Mouse (Mus musculus): ENCODE results near the gene Anapc7. TPM values are rescaled to one million over a fixed set of nuclear protein-coding genes. Genes with fewer than 3 reads are reported as not detected.

The Anapc7 gene
- polyA plus RNA-seq (2014; fragmentation: Nextera tagmentation; extraction: Ambion mirVana) = 27.5 and 39.6 TPM in 2 replicates

- H3K9me3 ChIP-seq (ENCODE audit: control insufficient read depth, low read length) = no peaks in the 10 kb centered on the region
- WGBS = 25% methylated on average over 17 of the region's 17 CpGs
- peak within 1 kb of the TSS; percentile 79 for H3K9ac ChIP-seq (replicated peaks; ENCODE audit: low read length)
- H3K36me3 ChIP-seq (ENCODE audit: control insufficient read depth, insufficient read depth, low read length) = no peaks in the 10 kb centered on the region
- peak within 1 kb of the TSS; percentile 83 for H3K4me2 ChIP-seq (ENCODE audit: low read length)
- no peaks in the 10 kb centered on the region for H3K27me3 ChIP-seq (ENCODE audit: control insufficient read depth, insufficient read depth, low read length)
- H3K27ac ChIP-seq (replicated peaks; ENCODE audit: low read depth, low read length) = peak within 1 kb of the TSS; percentile 96
- DNase-seq (peak; percentile 30), ATAC-seq (ENCODE audit: low FRiP score, low TSS enrichment) (peak; percentile 27; the same call in 1 of the 2 replicates)
- peaks cover 11% of the 10 kb centered on the region; the same call in 1 of the 2 replicates for H3K4me1 ChIP-seq (ENCODE audit: control insufficient read depth, insufficient read depth, low read length)
- peak within 1 kb of the TSS; percentile 98 for H3K4me3 ChIP-seq (replicated peaks; ENCODE audit: low read depth, low read length)
Measured at GRCm38 (mm10) chr5:122421271-122422068, at the start of gene Anapc7. Anapc7 (plus strand) TSS chr5:122421693.

DNA sequence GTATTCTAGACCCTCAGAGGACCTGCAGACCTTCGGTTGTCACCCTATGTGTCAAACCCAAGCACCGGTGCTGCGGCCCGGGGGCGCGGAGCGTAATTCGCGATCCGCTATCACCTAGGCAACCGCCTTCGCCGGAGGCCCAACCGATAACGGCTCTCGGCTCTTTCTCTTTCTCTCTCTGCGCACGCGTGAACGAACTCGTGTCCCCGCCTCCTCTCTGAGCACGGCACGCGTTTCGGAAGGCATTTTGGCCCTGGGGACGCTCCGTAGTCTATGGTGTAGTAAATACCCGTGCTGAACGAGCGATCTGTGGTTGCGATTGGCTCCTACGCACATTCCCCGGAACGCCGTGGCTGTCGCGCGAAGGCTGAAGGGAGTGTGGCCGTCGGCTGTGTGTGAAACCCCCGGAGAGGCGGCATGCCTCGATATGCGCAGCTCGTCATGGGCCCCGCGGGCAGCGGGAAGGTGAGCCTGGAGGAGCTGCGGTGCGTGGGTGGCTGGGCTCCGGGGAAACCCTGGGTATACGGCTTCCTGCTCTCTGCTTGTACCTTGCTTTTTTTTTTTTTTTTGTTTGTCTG lies 49.2 kb upstream of the Anapc7 start, which contains the start of gene Fam216a:
Gene Fam216a, minus strand, starts transcription at position 173 of the 578 bp plus-strand sequence.
- peak; percentile 94 for ATAC-seq (ENCODE audit: low FRiP score, low TSS enrichment)
- WGBS = under 1% methylated on average over 53 of the region's 53 CpGs

DNA sequence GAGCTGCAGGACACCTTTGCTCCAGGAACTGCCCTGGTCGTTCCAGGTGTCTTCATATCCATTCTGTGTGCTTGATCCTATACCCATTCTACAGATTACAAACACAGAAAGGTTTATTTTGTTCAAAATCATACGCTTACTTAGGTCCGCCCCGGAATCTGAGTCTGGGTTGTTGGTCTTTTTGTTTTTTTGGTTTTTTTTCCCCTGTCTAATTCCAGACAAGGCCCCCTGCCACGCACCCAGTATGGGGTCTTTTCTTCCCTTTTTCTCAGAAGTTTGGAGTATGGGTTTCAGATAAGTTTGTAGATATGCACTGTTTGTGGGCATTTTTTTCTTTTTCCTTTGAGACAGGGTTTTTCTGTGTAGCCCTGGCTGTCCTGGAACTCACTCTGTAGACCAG lies 48.6 kb upstream of the Anapc7 start:
- peaks cover 14% of the 10 kb centered on the region for H3K4me1 ChIP-seq (ENCODE audit: control insufficient read depth, insufficient read depth, low read length)
- no peaks in the 10 kb centered on the region for H3K9me3 ChIP-seq (ENCODE audit: control insufficient read depth, low read length)
- peak overlapping the region; percentile 70 for H3K9ac ChIP-seq (replicated peaks; ENCODE audit: low read length)
- H3K4me2 ChIP-seq (ENCODE audit: low read length) = peak overlapping the region; percentile 78
- no peak for ATAC-seq (ENCODE audit: low FRiP score, low TSS enrichment)
- 8% methylated on average over 5 of the region's 5 CpGs for WGBS
- no peaks in the 10 kb centered on the region for H3K27me3 ChIP-seq (ENCODE audit: control insufficient read depth, insufficient read depth, low read length)
- H3K27ac ChIP-seq (replicated peaks; ENCODE audit: low read depth, low read length) = peak overlapping the region; percentile 86
- no peak for DNase-seq
- peaks cover 41% of the 10 kb centered on the region for H3K36me3 ChIP-seq (ENCODE audit: control insufficient read depth, insufficient read depth, low read length)
- peak overlapping the region; percentile 68 for H3K4me3 ChIP-seq (replicated peaks; ENCODE audit: low read depth, low read length)

More for the DNA sequence above, 49.2 kb upstream of the Anapc7 start, which contains the start of gene Fam216a:
- peak within 1 kb of the TSS; percentile 94 for H3K27ac ChIP-seq (replicated peaks; ENCODE audit: low read depth, low read length)
- H3K36me3 ChIP-seq (ENCODE audit: control insufficient read depth, insufficient read depth, low read length) = peaks cover 46% of the 10 kb centered on the region
- H3K9ac ChIP-seq (replicated peaks; ENCODE audit: low read length) = peak within 1 kb of the TSS; percentile 78
- no peaks in the 10 kb centered on the region for H3K9me3 ChIP-seq (ENCODE audit: control insufficient read depth, low read length)
- peak within 1 kb of the TSS; percentile 68 for H3K4me3 ChIP-seq (replicated peaks; ENCODE audit: low read depth, low read length)
- peak within 1 kb of the TSS; percentile 78 for H3K4me2 ChIP-seq (ENCODE audit: low read length)
- DNase-seq = peak; percentile 100
- peaks cover 14% of the 10 kb centered on the region for H3K4me1 ChIP-seq (ENCODE audit: control insufficient read depth, insufficient read depth, low read length)
- H3K27me3 ChIP-seq (ENCODE audit: control insufficient read depth, insufficient read depth, low read length) = no peaks in the 10 kb centered on the region

- Histone ChIP-seq H3K4me1 (ENCODE audit: control insufficient read depth, insufficient read depth, low read length) (peaks cover 4% of the 10 kb centered on the region), H3K9ac (replicated peaks; ENCODE audit: low read length) (no peak overlapping the region), H3K27me3 (ENCODE audit: control insufficient read depth, insufficient read depth, low read length) (no peaks in the 10 kb centered on the region), H3K4me3 (replicated peaks; ENCODE audit: low read depth, low read length) (no peak overlapping the region), H3K36me3 (ENCODE audit: control insufficient read depth, insufficient read depth, low read length) (peaks cover 52% of the 10 kb centered on the region), H3K27ac (replicated peaks; ENCODE audit: low read depth, low read length) (no peak overlapping the region), H3K4me2 (ENCODE audit: low read length) (no peak overlapping the region), H3K9me3 (ENCODE audit: control insufficient read depth, low read length) (no peaks in the 10 kb centered on the region)
- DNase-seq = no peak
- 91% methylated on average over 4 of the region's 4 CpGs for WGBS
- ATAC-seq (ENCODE audit: low FRiP score, low TSS enrichment) = no peak
Measured at GRCm38 (mm10) chr5:122377101-122377833, 44.2 kb upstream of the Anapc7 start.

- 94% methylated on average over 12 of the region's 12 CpGs for WGBS
- ATAC-seq (ENCODE audit: low FRiP score, low TSS enrichment) (no peak), DNase-seq (no peak)
- Histone ChIP-seq H3K27ac (replicated peaks; ENCODE audit: low read depth, low read length) (no peak overlapping the region), H3K4me1 (ENCODE audit: control insufficient read depth, insufficient read depth, low read length) (no peaks in the 10 kb centered on the region; the same call in 1 of the 2 replicates), H3K9me3 (ENCODE audit: control insufficient read depth, low read length) (no peaks in the 10 kb centered on the region), H3K4me2 (ENCODE audit: low read length) (no peak overlapping the region), H3K27me3 (ENCODE audit: control insufficient read depth, insufficient read depth, low read length) (no peaks in the 10 kb centered on the region), H3K9ac (replicated peaks; ENCODE audit: low read length) (no peak overlapping the region), H3K4me3 (replicated peaks; ENCODE audit: low read depth, low read length) (no peak overlapping the region), H3K36me3 (ENCODE audit: control insufficient read depth, insufficient read depth, low read length) (peaks cover 59% of the 10 kb centered on the region)
Measured at GRCm38 (mm10) chr5:122378171-122378570, 43.3 kb upstream of the Anapc7 start.

- WGBS = 56% methylated on average over 11 of the region's 11 CpGs
- no peaks in the 10 kb centered on the region for H3K27me3 ChIP-seq (ENCODE audit: control insufficient read depth, insufficient read depth, low read length)
- H3K9me3 ChIP-seq (ENCODE audit: control insufficient read depth, low read length) = no peaks in the 10 kb centered on the region
- no peaks in the 10 kb centered on the region for H3K4me1 ChIP-seq (ENCODE audit: control insufficient read depth, insufficient read depth, low read length)
- H3K4me3 ChIP-seq (replicated peaks; ENCODE audit: low read depth, low read length) = no peak overlapping the region
- no peak overlapping the region for H3K4me2 ChIP-seq (ENCODE audit: low read length)
- H3K27ac ChIP-seq (replicated peaks; ENCODE audit: low read depth, low read length) = no peak overlapping the region
- peak; percentile 86 for DNase-seq
- H3K36me3 ChIP-seq (ENCODE audit: control insufficient read depth, insufficient read depth, low read length) = peaks cover 53% of the 10 kb centered on the region
- no peak overlapping the region for H3K9ac ChIP-seq (replicated peaks; ENCODE audit: low read length)
- no peak for ATAC-seq (ENCODE audit: low FRiP score, low TSS enrichment)
Measured at GRCm38 (mm10) chr5:122379374-122380155, 41.9 kb upstream of the Anapc7 start.

DNA sequence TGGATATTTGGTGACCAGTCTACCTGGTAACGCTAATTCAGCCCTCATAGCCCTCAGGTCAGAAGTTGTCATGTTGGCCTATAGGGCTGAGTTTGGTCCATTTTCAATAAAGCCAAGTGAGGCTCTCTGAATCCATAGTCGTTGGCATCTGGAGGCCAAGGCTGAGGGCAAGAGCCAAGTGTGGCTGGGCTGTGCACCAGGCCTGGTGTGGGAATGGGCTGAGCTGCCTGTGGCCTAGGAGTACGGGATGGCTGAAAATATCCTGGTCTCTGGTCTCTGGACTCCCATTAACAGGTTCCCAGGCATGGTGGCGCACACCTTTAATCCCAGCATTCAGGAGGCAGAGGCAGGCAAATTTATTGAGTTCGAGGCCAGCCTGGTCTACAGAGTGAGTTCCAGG lies 31.5 kb upstream of the Anapc7 start:
- ATAC-seq (ENCODE audit: low FRiP score, low TSS enrichment) = no peak
- no peaks in the 10 kb centered on the region for H3K27me3 ChIP-seq (ENCODE audit: control insufficient read depth, insufficient read depth, low read length)
- no peak for DNase-seq

GRCm38 (mm10) chr5:122390671-122391070 lies 30.8 kb upstream of the Anapc7 start:
- ATAC-seq (ENCODE audit: low FRiP score, low TSS enrichment) (no peak), DNase-seq (no peak)
- Histone ChIP-seq H3K27ac (replicated peaks; ENCODE audit: low read depth, low read length) (no peak overlapping the region), H3K36me3 (ENCODE audit: control insufficient read depth, insufficient read depth, low read length) (no peaks in the 10 kb centered on the region), H3K9me3 (ENCODE audit: control insufficient read depth, low read length) (no peaks in the 10 kb centered on the region), H3K9ac (replicated peaks; ENCODE audit: low read length) (no peak overlapping the region), H3K4me1 (ENCODE audit: control insufficient read depth, insufficient read depth, low read length) (peaks cover 6% of the 10 kb centered on the region; the same call in 1 of the 2 replicates), H3K4me2 (ENCODE audit: low read length) (no peak overlapping the region), H3K27me3 (ENCODE audit: control insufficient read depth, insufficient read depth, low read length) (no peaks in the 10 kb centered on the region), H3K4me3 (replicated peaks; ENCODE audit: low read depth, low read length) (no peak overlapping the region)

More for the DNA sequence above, 31.5 kb upstream of the Anapc7 start:
- no peak overlapping the region for H3K27ac ChIP-seq (replicated peaks; ENCODE audit: low read depth, low read length)
- no peaks in the 10 kb centered on the region for H3K36me3 ChIP-seq (ENCODE audit: control insufficient read depth, insufficient read depth, low read length)
- no peaks in the 10 kb centered on the region for H3K9me3 ChIP-seq (ENCODE audit: control insufficient read depth, low read length)
- H3K4me3 ChIP-seq (replicated peaks; ENCODE audit: low read depth, low read length) = no peak overlapping the region
- no peak overlapping the region for H3K4me2 ChIP-seq (ENCODE audit: low read length)
- H3K4me1 ChIP-seq (ENCODE audit: control insufficient read depth, insufficient read depth, low read length) = peaks cover 6% of the 10 kb centered on the region; the same call in 1 of the 2 replicates
- WGBS = 91% methylated on average over 5 of the region's 5 CpGs
- H3K9ac ChIP-seq (replicated peaks; ENCODE audit: low read length) = no peak overlapping the region

Data from midbrain, embryonic 14.5 days (tissue).